Mouse (Mus musculus) brain, embryonic 14.5 days (tissue): ENCODE results near the gene Aldh9a1.

Source experiments
- CTCF ChIP-seq: fragments of 200-500 bp; IDR thresholded peaks from 2 replicates; pipeline ENCODE4 v1.5.1; 2012; ENCODE audit warnings: inconsistent platforms, mild to moderate bottlenecking, moderate library complexity, borderline replicate concordance; ENCODE audit not compliant: insufficient read depth, insufficient read length; ENCODE audit errors: extremely low read depth
- POLR2A ChIP-seq: fragments of 200-500 bp; IDR thresholded peaks from 2 replicates; pipeline ENCODE4 v1.6.1; 2012; ENCODE audit warnings: mild to moderate bottlenecking, inconsistent platforms, borderline replicate concordance; ENCODE audit not compliant: poor library complexity, insufficient read depth, insufficient read length, severe bottlenecking; ENCODE audit errors: extremely low read depth

GRCm38 (mm10) chr1:167409601-167410000 lies 59.8 kb downstream of the Aldh9a1 start:
- TF ChIP-seq CTCF (no peak), POLR2A (no peak)
